Mouse (Mus musculus): ENCODE results near the gene Bsnd.

Bsnd gene

DNA sequence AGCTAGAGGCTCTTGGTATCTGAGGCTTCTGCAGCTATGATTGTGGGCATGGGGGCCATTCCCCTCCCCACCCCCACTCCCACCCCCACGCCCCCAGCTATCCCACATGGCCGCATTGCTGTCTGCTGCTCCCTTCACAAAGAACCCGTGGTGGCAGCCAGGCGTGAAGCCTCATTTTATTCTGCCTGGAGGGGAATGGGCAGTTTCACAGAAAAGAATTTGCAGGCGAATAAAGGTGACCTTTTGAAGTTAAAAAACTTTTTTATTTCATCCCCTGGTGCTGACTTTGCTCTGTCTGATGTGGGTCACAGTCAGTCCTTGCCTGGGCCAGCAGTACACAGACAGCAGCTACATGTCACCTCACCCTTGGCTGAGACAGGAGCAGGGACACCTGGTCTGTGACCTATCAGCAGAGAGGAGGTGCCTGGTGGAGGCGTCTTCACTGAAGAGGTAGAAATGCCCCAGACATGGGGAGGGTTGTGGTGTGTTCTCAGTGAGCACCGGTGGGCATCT is 8.8 kb downstream of the Bsnd start:
- no peak for DNase-seq (ENCODE audit: low read depth)

DNA sequence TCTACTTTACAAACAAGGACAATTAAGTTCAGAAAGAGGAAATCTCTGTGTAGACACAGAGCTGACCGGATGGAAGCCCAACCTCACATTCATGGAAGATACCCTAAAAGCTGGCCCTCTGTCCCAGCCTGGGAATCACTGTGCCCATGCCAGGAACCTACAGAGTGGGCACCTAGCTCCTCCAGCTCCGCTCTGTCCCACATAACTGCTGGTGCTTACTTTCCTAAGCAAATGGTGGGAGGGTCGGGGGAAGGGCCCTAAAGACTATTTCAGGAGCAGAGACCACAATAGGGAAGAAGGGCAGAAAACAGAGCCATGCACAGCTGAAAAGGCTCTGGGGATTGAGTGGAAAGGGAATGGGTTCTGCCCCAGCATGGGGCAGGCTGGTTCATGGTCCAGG is 11.5 kb downstream of the Bsnd start:
- DNase-seq (ENCODE audit: low read depth), result no peak

DNA sequence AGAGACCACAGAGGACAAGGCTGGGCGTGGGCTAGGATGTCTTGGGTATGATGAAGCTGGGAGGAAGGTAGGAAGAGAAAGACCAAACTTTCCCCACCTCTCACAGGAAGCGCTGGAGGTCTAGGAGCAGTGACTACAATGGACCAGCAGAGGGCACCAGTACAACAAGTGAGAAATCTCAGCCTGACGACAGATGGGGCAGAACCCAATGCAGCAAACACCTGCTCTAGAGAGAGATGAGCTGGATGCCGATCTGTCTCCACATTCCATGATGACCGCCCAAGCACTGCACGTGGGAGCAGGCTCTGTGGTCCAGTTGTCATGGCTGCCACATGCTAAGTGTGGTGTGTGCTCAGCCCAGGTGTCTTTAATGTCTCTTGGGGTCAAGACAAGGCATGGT is 17.8 kb downstream of the Bsnd start:
- peak; percentile 77 for DNase-seq (ENCODE audit: low read depth)

DNA sequence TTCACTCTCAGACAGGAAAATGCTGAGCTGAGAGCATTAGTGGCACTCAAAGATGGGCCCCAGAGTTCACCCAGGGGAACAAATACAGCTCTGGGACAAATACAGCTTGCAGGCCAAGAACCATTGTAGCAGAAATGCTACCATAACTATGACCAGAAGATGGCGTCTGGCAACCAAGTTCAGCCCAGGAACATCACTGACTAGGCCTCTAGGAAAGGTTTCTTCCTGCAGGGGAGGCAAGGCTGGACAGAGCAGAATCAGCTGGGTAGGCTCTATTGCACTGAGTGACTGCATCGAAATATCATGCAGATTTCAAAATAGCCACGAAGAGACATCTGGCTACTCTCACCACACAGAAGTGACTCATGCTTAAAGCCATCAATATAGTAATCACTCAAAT is 19.7 kb downstream of the Bsnd start:
- DNase-seq (ENCODE audit: low read depth), result peak; percentile 57

DNA sequence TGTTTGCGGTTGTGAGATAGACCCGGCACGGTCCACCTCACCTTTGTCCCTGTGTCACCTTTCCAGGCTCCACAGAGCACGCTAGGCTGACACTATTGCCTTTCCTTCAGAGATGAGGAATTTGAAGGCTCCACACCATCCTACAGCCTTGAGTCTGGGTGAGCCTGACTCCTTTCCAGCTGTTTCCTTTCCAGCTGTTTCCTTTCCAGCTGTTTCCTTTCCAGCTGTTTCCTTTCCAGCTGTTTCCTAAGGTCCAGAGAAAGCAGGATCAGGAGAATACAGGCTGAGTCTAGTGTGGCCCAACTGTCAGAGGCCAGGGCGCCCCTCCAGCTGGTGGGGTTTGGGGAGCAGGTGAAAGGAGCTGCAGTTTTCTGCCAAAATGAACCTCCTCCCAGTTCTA is 21.2 kb downstream of the Bsnd start:
- no peak for DNase-seq (ENCODE audit: low read depth)

DNA sequence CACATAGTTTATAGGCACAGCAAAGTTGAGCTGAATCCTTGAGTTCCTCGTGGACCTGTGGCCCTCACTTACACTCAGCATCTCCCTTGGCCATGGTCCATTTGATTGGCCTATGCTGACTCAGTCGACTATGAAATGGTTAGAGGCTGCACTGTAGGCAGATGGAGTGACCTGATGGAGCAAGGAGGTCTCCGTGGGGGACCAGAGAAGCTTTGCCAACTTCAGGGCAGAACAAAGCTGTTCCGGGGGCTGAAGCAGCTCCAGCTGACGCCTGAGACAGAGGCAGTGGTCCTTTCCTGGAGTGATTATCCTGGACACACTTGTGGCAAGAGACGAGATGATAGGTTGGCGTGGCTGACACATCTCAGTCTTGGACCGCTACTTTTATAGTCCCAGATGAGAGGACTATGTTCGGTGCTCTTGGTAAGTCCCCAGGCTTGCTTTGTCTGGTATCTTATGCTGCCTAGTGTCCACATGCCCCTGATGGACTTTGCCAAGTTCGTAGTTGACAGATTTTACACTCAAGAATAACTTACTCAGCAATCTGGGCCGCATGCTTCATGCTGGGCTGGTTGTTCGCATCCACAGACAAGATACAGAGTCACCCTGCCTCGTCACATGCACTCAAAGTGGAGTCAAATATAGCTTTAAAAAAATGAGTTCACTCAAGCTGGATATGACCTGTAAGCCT is 24.5 kb downstream of the Bsnd start:
- DNase-seq (ENCODE audit: low read depth), result no peak

DNA sequence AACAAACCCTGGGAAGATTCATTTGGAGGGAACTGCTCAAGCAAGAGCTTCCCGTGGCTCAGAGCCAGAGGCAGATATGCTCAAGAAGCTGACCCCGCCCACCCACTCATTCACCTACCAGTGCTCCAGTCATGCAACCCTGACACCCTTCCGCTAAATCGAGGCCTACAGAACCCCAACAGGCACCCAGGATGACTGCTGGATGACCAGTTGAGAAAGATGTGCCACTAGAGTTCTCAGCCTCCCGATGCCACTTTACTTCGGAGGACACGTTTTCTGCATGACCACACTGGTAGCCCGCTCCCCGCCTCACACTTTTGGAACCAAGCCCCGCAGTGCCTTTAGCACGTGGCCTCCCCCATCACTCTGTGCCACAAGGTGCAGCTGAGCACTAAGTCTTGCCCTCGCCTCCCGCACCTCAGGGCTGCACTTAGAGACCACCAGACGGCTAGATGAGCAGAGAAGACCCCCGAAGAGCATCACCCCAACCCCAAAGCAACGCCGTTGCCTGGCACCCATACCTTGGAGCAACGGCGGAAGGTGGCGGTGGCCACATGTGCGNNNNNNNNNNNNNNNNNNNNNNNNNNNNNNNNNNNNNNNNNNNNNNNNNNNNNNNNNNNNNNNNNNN is 28.8 kb downstream of the Bsnd start:
- no peak for DNase-seq (ENCODE audit: low read depth)

DNA sequence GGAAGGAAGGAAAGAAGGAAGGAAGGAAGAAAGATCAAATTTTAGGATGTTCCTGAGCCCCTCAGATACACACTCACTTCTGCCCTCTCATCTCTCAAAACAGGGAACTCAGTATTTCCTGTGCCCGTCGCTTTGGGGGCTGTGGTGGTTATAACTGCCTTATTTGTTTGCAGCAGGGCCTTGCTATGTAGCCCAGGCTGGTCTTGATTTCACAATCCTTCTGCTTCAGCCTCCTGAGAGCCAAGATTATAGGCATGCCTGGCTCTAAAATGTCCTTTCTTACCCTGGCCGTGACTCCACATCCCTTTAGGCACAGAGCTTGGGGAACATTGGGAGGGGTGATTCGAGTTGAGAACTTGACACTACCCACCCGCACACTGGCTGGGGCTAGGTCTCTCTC is 29.6 kb downstream of the Bsnd start:
- no peak for DNase-seq (ENCODE audit: low read depth)

DNA sequence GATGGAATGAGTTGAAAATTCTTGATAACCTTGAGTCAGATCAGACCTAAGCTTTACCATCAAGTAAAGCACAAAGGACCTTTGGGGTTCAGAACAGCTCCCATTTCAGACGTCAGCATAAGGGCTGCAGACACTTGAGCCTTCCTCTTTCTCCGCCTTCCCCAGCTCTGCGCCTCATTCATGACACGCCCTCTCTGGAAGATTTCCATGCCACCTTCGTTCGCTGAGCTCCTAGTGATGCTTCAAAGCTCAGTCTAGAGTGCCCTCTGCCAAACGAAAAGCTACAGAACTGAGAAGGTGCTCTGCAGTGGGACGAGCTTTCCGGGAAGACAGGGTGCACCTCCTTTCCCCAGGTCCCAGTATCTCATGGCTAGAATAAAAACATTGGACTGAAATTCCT is 30.1 kb downstream of the Bsnd start:
- no peak for DNase-seq (ENCODE audit: low read depth)

DNA sequence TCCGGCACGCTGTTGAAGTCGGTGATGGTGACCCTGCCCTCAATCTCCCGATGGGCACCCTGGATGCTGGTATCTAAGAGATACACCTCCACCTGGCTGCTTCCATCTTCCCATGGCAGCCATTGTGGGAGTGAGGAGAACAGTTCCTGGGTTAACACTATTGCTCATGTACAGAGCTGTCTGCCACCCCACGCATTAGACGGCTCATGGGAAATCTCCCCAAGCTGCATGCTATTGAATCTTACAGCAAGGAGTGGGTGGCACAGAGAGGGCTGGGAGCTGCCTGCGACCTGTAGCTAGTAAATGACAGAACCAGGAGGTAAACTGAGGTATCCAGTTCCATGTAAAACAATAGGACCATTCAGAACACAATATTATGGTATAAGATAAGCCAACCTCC is 37.5 kb downstream of the Bsnd start:
- no peak for DNase-seq (ENCODE audit: low read depth)

DNA sequence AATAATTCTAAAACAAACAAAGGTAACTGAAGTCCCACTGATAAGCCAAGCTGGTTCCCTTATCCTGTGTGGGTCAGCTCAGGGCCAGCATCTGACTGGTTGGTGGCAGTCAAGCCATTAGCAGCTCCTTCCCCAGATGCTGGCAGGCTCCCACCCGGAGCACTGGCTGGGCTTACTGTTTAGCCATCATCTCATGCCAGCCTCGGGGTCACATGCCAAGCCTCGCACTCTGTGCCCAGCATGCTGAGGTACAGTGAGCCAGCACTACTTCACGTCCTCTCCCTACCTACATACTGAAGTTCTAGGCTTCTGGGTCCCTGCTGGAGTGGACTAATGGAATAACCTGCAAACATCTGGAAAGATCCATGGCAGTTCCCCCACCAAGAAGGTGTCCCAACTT is 38.6 kb downstream of the Bsnd start:
- no peak for DNase-seq (ENCODE audit: low read depth)

DNA sequence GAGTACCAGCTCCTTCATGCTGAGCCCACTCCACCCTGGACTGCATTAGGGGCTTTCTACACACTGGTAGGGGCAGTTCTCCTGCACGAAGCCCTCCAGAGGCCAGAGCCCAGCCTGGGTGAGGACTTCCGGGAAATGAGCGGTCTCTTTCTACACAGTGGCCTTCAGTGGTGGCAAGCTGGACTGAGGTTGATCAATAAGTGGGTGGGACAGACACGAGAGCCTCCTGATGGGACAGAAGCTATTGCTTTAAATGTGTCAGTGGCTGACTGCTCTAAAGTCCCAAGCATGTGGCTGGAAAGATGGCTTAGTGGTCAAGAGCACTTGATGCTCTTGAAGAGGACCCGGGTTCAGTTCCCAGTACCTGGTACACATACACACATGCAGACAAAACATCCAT is 39.0 kb downstream of the Bsnd start:
- DNase-seq (ENCODE audit: low read depth), result no peak

DNA sequence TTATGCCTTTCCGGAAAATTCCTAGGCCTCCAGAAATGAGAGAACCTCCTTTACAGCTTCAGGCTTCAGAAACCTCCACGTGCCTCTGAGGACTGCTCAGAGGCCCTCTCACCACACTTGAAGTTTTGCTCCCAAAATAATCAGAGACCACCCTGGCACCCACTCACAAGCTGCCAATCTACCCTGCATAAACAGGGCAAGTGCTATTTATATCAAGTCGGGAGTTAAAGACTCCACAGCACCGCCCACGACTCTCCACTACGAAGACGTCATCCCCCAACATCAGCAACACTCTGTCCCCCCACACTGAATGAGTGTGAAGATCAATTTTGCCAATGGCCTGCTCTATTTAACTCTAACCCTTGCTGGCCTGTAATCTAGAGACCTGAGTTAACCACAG is 39.7 kb downstream of the Bsnd start:
- no peak for DNase-seq (ENCODE audit: low read depth)

DNA sequence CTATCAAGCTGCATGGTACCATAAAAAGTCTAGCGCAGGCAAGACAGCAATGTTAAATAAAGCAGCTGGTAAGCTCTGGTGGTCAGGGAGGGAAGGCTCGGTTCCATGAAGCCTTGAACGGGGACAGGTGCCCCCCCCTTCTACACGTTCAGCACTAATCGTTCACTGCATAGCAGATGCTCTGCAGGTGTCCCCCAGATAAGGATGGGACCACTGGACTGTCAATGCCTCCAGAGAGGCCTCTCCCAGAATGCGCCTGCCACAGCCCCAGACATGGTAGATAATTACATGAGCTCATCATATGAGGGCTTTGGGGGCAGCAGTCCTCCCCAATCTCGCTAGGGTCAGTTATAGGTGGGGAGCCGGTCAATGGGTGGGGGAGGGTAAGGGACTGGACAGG is 42.8 kb downstream of the Bsnd start:
- DNase-seq (ENCODE audit: low read depth), result no peak

DNA sequence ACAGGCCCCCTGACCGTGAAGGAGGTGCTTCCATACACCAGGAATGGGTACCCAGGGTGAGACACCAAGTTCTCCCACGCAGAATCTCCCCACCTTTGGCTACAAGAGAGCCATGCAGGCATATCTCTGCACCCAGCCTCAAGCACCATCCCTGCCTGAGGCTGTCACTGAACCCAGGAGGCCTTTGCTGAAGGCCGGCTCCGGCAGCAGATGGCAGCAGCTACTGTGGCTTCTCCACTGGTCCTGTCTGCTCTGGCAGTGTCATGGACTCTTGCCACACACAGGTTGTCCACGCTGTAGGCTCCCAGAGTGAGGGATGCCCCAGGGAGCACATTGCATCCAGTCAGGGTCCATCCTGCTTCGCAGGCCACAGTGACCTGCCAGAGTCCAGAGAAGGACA is 48.9 kb downstream of the Bsnd start:
- DNase-seq (ENCODE audit: low read depth), result no peak

DNA sequence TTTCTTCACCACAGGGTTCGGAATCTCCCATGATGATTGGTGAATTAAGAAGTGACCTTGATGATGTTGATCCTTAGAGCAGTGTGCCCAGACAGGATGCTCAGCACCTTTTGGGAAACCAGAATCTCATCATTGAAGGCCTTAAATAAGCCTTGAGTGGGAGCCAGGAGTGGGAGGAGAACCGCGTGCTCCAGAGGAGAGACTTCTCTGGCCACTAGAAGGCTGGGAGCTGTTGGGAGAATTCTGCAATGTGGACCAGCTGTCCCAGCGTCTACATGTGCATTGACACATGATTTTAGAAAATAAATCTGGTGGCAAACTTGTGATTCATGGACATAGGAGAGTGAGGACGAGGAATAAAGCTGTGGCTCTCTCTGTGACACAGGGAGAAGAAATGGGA is 53.3 kb downstream of the Bsnd start:
- DNase-seq (ENCODE audit: low read depth), result no peak

DNA sequence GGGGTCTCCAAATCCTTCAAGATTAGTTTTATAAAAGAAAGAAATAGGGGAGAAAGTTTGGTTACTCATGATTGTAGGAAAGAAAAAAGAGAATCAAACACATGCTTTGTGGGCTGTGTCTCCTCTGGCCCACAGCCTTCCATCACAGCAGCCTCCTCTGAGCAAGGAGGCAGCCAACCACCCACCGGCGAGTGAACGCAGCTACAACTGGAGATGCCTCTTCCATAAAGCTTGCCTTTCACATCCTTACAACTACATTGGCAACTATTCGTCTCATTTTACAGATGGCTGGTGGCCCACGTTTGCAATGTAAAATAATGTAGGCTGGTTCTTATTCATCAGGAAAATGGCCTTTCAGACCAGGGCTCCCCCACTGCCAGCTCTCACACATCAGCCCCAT is 54.9 kb downstream of the Bsnd start:
- DNase-seq (ENCODE audit: low read depth), result no peak

DNA sequence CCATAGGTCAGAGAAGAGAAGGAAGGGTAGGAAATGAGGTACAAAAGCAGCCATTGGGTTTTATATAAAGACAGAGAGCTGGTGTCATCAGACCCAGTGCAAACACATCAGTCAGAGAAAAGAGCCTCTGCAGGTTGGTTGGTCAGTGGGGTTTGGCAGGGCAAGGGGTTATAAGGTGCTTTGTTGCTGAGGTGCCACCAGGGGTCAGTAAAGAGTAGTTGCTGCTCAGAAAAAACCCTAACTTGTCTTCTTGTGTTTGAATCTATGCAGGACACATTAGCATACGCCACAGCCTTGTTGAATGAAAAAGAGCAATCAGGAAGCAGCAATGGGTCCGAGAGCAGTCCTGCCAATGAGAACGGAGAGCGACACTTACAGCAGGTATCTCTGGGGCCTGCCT is 55.6 kb downstream of the Bsnd start:
- DNase-seq (ENCODE audit: low read depth), result peak; percentile 60

DNA sequence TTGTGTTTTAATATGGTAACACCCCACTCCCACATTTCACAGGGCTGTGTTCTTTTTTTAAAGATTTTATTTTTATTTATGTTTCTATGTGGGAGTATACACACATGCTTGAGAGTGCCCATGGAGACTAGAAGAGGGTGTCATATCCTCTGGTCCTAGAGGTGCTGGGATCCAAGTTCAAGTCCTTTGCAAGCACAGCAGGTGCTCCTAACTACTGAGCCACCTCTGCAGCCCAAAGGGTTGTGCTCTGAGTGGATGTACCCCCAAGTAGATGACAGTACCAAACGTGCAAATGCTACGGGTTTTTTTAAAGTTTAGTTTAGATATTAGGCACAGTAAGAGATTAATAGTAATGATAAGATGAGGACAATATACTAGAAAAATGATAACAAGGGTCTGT is 56.7 kb downstream of the Bsnd start:
- no peak for DNase-seq (ENCODE audit: low read depth)

Measured in naive thymus-derived CD4-positive, alpha-beta T cell, adult 2 months (primary cell).